Mouse (Mus musculus): Measurements from ENCODE around the gene Pfn3.

Gene Pfn3

GRCm38 (mm10) chr13:55420933-55421800 is 6.1 kb upstream of the Pfn3 start:
- Histone ChIP-seq H3K4me1 (replicated peaks; ENCODE audit: low read depth, low read length) (peaks cover 41% of the 10 kb centered on the region), H3K27me3 (ENCODE audit: insufficient read depth, low read length) (peaks cover 68% of the 10 kb centered on the region), H3K9me3 (ENCODE audit: low read length) (no peaks in the 10 kb centered on the region), H3K36me3 (ENCODE audit: insufficient read depth, low read length) (no peaks in the 10 kb centered on the region), H3K4me3 (replicated peaks; ENCODE audit: low read length) (peak overlapping the region; percentile 71)
- TF ChIP-seq CTCF (conservative IDR thresholded peaks at IDR 0.05; ENCODE audit: low read length): 0 out of 2 replicates have a peak, but pooled peaks have one; percentile 6
- no peak for TF ChIP-seq NANOG (IDR thresholded peaks at IDR 0.05; ENCODE audit: borderline replicate concordance, low read length)

DNA sequence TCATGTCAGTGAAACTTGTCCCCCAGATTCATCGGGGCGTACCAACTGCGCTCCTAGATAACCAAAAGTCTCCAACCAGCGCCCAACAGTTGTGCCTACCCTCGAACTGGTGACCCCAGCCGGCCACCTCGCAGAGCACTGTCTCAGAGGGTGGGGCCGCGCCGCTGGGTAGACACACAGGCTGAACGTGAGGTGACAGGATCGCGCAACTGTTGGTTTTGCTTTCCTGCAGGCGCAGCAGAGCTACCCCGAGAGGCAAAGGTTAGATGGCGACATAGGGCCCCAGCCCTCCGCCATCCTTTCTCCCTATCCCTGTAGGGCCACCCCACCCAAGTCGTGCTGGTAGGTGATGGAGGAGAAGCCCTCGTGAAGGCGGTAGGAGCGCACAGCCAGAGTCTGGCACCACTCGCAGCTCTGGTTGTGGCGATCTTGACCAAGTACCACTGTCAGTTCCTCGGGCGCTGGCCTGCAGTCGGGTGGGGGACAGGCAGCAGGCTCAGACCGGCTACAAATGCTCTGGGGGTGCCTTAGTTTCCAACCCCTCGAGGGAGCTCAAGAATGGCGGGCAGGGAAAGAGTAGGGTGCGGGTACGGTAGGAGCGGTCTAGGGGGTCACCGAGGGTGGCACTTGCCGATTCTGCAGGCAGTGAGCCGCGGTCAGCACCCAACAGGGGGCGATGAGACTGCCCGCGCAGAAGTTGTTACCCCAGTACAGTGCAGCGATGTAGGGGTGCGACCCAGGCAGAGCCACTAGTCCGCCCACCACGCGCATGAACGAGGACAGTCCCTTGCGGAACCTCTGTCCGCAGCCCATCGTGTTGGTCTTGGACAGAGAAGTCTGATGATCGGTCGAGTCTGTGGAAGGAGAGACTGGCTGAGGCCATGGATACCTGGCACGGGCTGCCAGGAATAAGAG is 5.2 kb upstream of the Pfn3 start:
- H3K4me3 ChIP-seq (replicated peaks; ENCODE audit: low read length): peak overlapping the region; percentile 71
- H3K9me3 ChIP-seq (ENCODE audit: low read length): no peaks in the 10 kb centered on the region
- H3K27me3 ChIP-seq (ENCODE audit: insufficient read depth, low read length): peaks cover 67% of the 10 kb centered on the region
- TF ChIP-seq NANOG (IDR thresholded peaks at IDR 0.05; ENCODE audit: borderline replicate concordance, low read length) (no peak), POU5F1 (IDR thresholded peaks at IDR 0.05; ENCODE audit: borderline replicate concordance, low read length) (no peak), CTCF (conservative IDR thresholded peaks at IDR 0.05; ENCODE audit: low read length) (no peak)
- peaks cover 41% of the 10 kb centered on the region for H3K4me1 ChIP-seq (replicated peaks; ENCODE audit: low read depth, low read length)
- H3K36me3 ChIP-seq (ENCODE audit: insufficient read depth, low read length): no peaks in the 10 kb centered on the region

GRCm38 (mm10) chr13:55419142-55419541 is 4.1 kb upstream of the Pfn3 start:
- Histone ChIP-seq H3K9me3 (ENCODE audit: low read length) (no peaks in the 10 kb centered on the region), H3K36me3 (ENCODE audit: insufficient read depth, low read length) (no peaks in the 10 kb centered on the region), H3K4me1 (replicated peaks; ENCODE audit: low read depth, low read length) (peaks cover 52% of the 10 kb centered on the region), H3K4me3 (replicated peaks; ENCODE audit: low read length) (no peak overlapping the region), H3K27me3 (ENCODE audit: insufficient read depth, low read length) (peaks cover 72% of the 10 kb centered on the region)
- TF ChIP-seq CTCF (conservative IDR thresholded peaks at IDR 0.05; ENCODE audit: low read length) (no peak), POU5F1 (IDR thresholded peaks at IDR 0.05; ENCODE audit: borderline replicate concordance, low read length) (no peak), NANOG (IDR thresholded peaks at IDR 0.05; ENCODE audit: borderline replicate concordance, low read length) (no peak)

DNA sequence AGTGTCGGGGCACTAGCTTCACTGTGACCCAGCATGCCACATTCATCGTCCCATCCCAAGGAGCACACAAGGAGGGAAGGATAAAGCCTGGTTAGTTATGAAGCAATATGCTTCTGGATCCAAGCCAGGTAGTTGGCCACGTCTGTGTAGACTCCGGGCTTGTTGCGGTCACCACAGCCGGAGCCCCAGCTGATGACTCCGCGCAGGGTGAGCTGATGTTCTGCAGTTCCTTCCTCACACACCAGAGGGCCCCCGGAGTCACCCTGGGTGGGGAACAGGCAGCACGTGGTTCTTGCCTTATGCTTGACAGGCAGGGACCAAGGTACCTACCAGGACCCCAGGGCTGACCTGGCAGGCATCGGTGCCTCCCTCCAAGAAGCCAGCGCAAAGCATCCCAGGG is 3.0 kb upstream of the Pfn3 start:
- Histone ChIP-seq H3K27me3 (ENCODE audit: insufficient read depth, low read length) (peaks cover 83% of the 10 kb centered on the region), H3K4me3 (replicated peaks; ENCODE audit: low read length) (no peak overlapping the region), H3K9me3 (ENCODE audit: low read length) (no peaks in the 10 kb centered on the region), H3K36me3 (ENCODE audit: insufficient read depth, low read length) (no peaks in the 10 kb centered on the region), H3K4me1 (replicated peaks; ENCODE audit: low read depth, low read length) (peaks cover 55% of the 10 kb centered on the region)
- TF ChIP-seq NANOG (IDR thresholded peaks at IDR 0.05; ENCODE audit: borderline replicate concordance, low read length) (no peak), CTCF (conservative IDR thresholded peaks at IDR 0.05; ENCODE audit: low read length) (peak; percentile 84)

- TF ChIP-seq NANOG (IDR thresholded peaks at IDR 0.05; ENCODE audit: borderline replicate concordance, low read length) (no peak), POU5F1 (IDR thresholded peaks at IDR 0.05; ENCODE audit: borderline replicate concordance, low read length) (no peak), CTCF (conservative IDR thresholded peaks at IDR 0.05; ENCODE audit: low read length) (no peak)
- Histone ChIP-seq H3K36me3 (ENCODE audit: insufficient read depth, low read length) (no peaks in the 10 kb centered on the region), H3K9me3 (ENCODE audit: low read length) (no peaks in the 10 kb centered on the region), H3K27me3 (ENCODE audit: insufficient read depth, low read length) (peaks cover 76% of the 10 kb centered on the region), H3K4me1 (replicated peaks; ENCODE audit: low read depth, low read length) (peaks cover 27% of the 10 kb centered on the region), H3K4me3 (replicated peaks; ENCODE audit: low read length) (no peak overlapping the region)
Measured at GRCm38 (mm10) chr13:55413333-55413732, 1.7 kb downstream of the Pfn3 start.

DNA sequence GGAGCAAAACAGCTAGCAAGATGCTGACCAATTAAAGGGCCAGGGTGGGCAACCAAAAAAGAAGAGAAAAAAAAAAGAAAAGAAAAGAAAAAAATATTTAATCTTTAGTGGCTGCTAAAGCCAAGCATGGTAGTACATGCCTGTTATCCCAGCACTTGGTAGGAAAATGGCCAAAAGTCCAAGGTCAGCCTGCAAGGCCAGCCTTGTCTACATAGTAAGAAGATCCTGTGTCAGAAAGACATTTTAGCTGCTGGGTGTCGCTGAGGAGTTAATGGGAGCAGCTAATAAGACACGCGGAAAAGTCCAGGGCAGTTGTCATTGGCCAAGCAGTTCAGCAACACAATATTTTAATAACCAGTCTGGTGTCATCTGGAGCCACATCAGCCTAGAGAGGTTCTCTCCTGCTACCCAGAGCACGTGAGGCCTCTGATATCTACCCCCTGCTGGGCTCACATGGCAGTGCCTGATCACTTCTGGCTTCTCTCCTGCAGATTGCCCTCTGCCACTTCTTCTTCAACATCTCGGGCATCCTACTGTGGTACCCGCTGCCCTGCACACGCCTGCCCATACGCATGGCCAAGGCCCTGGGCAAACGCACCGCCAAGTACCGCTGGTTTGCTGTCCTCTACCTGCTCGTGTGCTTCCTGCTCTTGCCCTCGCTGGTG is 2.3 kb downstream of the Pfn3 start:
- Histone ChIP-seq H3K9me3 (ENCODE audit: low read length) (no peaks in the 10 kb centered on the region), H3K36me3 (ENCODE audit: insufficient read depth, low read length) (no peaks in the 10 kb centered on the region), H3K4me1 (replicated peaks; ENCODE audit: low read depth, low read length) (peaks cover 22% of the 10 kb centered on the region), H3K4me3 (replicated peaks; ENCODE audit: low read length) (no peak overlapping the region), H3K27me3 (ENCODE audit: insufficient read depth, low read length) (peaks cover 76% of the 10 kb centered on the region)
- TF ChIP-seq NANOG (IDR thresholded peaks at IDR 0.05; ENCODE audit: borderline replicate concordance, low read length) (no peak), CTCF (conservative IDR thresholded peaks at IDR 0.05; ENCODE audit: low read length) (no peak), POU5F1 (IDR thresholded peaks at IDR 0.05; ENCODE audit: borderline replicate concordance, low read length) (no peak)

- Histone ChIP-seq H3K36me3 (ENCODE audit: insufficient read depth, low read length) (no peaks in the 10 kb centered on the region), H3K27me3 (ENCODE audit: insufficient read depth, low read length) (peaks cover 77% of the 10 kb centered on the region), H3K9me3 (ENCODE audit: low read length) (no peaks in the 10 kb centered on the region), H3K4me3 (replicated peaks; ENCODE audit: low read length) (no peak overlapping the region), H3K4me1 (replicated peaks; ENCODE audit: low read depth, low read length) (peaks cover 19% of the 10 kb centered on the region)
- TF ChIP-seq NANOG (IDR thresholded peaks at IDR 0.05; ENCODE audit: borderline replicate concordance, low read length) (no peak), POU5F1 (IDR thresholded peaks at IDR 0.05; ENCODE audit: borderline replicate concordance, low read length) (no peak), CTCF (conservative IDR thresholded peaks at IDR 0.05; ENCODE audit: low read length) (no peak)
Measured at GRCm38 (mm10) chr13:55411826-55412225, 3.2 kb downstream of the Pfn3 start.
